Mouse (Mus musculus) spleen, embryonic (tissue): ENCODE data around the gene Rarres1.

Source experiments
- CTCF ChIA-PET: fragments of 350-600 bp; sonication (Branson Sonifier 250); formaldehyde crosslinking; loops from one replicate; lab custom pipeline; 2022; lab: Charles Lee

Gene Rarres1

GRCm38 (mm10) chr3:67493132-67493531 lies 22.2 kb downstream of the Rarres1 start:
- CTCF ChIA-PET, result no interaction called here

GRCm38 (mm10) chr3:67492086-67492869 lies 23.0 kb downstream of the Rarres1 start:
- CTCF ChIA-PET, result no interaction called here

GRCm38 (mm10) chr3:67490156-67490555 lies 25.2 kb downstream of the Rarres1 start:
- CTCF ChIA-PET, result no interaction called here

- CTCF ChIA-PET, result no interaction called here
These were observed 30.1 kb downstream of the Rarres1 start for GRCm38 (mm10) chr3:67485233-67485632.

- CTCF ChIA-PET, result no interaction called here
These were observed 32.9 kb downstream of the Rarres1 start for GRCm38 (mm10) chr3:67482400-67482799.

- CTCF ChIA-PET, result no interaction called here
These were observed 35.5 kb downstream of the Rarres1 start for GRCm38 (mm10) chr3:67479806-67480205.

- CTCF ChIA-PET, result no interaction called here
These were observed 41.9 kb downstream of the Rarres1 start for GRCm38 (mm10) chr3:67473438-67473837.

GRCm38 (mm10) chr3:67471408-67472127 lies 43.8 kb downstream of the Rarres1 start:
- CTCF ChIA-PET, result no interaction called here

GRCm38 (mm10) chr3:67467281-67467680 lies 48.0 kb downstream of the Rarres1 start:
- CTCF ChIA-PET, result no interaction called here

- CTCF ChIA-PET, result no interaction called here
These were observed 48.7 kb downstream of the Rarres1 start for GRCm38 (mm10) chr3:67466576-67466975.

- CTCF ChIA-PET, result interaction anchor here (0.5 kb wide), 1 partner anchor 1533 kb away, joined by 4 read pairs; no protein-coding TSS in a partner anchor
These were observed 51.6 kb downstream of the Rarres1 start, which contains the start of gene Lxn for GRCm38 (mm10) chr3:67463450-67464372. Gene Lxn (minus strand): TSS chr3:67463926.

- CTCF ChIA-PET, result interaction anchor here (0.5 kb wide), 1 partner anchor 1532 kb away, joined by 4 read pairs; no protein-coding TSS in a partner anchor
These were observed 52.3 kb downstream of the Rarres1 start for GRCm38 (mm10) chr3:67463001-67463400.

GRCm38 (mm10) chr3:67462578-67462977 lies 52.7 kb downstream of the Rarres1 start:
- CTCF ChIA-PET, result no interaction called here

- CTCF ChIA-PET, result no interaction called here
These were observed 53.3 kb downstream of the Rarres1 start for GRCm38 (mm10) chr3:67462015-67462414.

- CTCF ChIA-PET, result no interaction called here
These were observed 55.4 kb downstream of the Rarres1 start for GRCm38 (mm10) chr3:67459881-67460280.

- CTCF ChIA-PET, result no interaction called here
These were observed 64.6 kb downstream of the Rarres1 start for GRCm38 (mm10) chr3:67450601-67451210.

- CTCF ChIA-PET, result no interaction called here
These were observed 65.7 kb downstream of the Rarres1 start for GRCm38 (mm10) chr3:67449660-67450059.

- CTCF ChIA-PET, result no interaction called here
These were observed 68.2 kb downstream of the Rarres1 start for GRCm38 (mm10) chr3:67447143-67447542.

GRCm38 (mm10) chr3:67434011-67434410 lies 81.3 kb downstream of the Rarres1 start:
- CTCF ChIA-PET, result no interaction called here

- CTCF ChIA-PET, result interaction anchor here (0.6 to 1.5 kb wide), 3 partner anchors 85 to 640 kb away, joined by 5 to 14 read pairs (median 6); partner anchors contain the start of gene Rarres1
These were observed 85.3 kb downstream of the Rarres1 start, which contains the start of gene Gfm1 for GRCm38 (mm10) chr3:67429999-67430380. Gene Gfm1 (plus strand): TSS chr3:67430096.
